Mouse (Mus musculus) erythroblast, embryonic 14.5 days (primary cell): ENCODE results near the gene Brd4.

Experiments used
- GATA1 ChIP-seq: IDR thresholded peaks from 2 replicates; pipeline ENCODE4 v1.6.1; 2012; ENCODE audit warnings: low read length, inconsistent platforms, mixed read lengths
- TAL1 ChIP-seq: IDR thresholded peaks from 3 replicates; pipeline ENCODE4 v1.6.1; 2012; ENCODE audit warnings: low read length, inconsistent platforms, mixed read lengths

GRCm38 (mm10) chr17:32321836-32322235 is 37.3 kb upstream of the Brd4 start:
- TF ChIP-seq GATA1 (no peak), TAL1 (no peak)
